Mouse (Mus musculus) gastrocnemius, adult 2 months (tissue): ENCODE data around the gene Ppp2r2c. TPM values are rescaled to one million over a fixed set of nuclear protein-coding genes. Genes with fewer than 3 reads are reported as not detected.

Source experiments
- DNase-seq: peaks from one replicate; pipeline ENCODE4 v3.0.0; 2022
- H3K27ac ChIP-seq: fragments of 200-600 bp; 2 replicates; pipeline ENCODE4 v1.8.1; 2022; ENCODE audit warnings: mild to moderate bottlenecking
- H3K4me3 ChIP-seq: fragments of 200-600 bp; 2 replicates; pipeline ENCODE4 v1.8.1; 2022; ENCODE audit warnings: mild to moderate bottlenecking, moderate library complexity
- CTCF ChIP-seq: fragments of 200-600 bp; IDR thresholded peaks from 2 replicates; pipeline ENCODE4 v1.8.1; 2022; ENCODE audit warnings: antibody characterized with exemption, mild to moderate bottlenecking, moderate library complexity
- intact Hi-C: fragments of 180-260 bp; cut with DNase I; formaldehyde crosslinking; loops from one replicate; pipeline ENCODE4 v1.15.1; 2025
- total RNA-seq, 2 experiments: library from RNA; stranded (reverse); gene quantifications; 2 replicates each; pipeline ENCODE4 v1.2.3; 2021

Ppp2r2c gene
- total RNA-seq, 2 experiments from 2014 or later: 0.17 to 0.18 TPM

GRCm38 (mm10) chr5:36878801-36879200, 10.5 kb downstream of the Ppp2r2c start:
- H3K4me3 ChIP-seq: no peak overlapping the region
- no peak for DNase-seq
- H3K27ac ChIP-seq: no peak overlapping the region
- intact Hi-C loops: no loop called here
- no peak for TF ChIP-seq CTCF

- TF ChIP-seq CTCF: no peak
- no peak overlapping the region for H3K27ac ChIP-seq
- DNase-seq: no peak
- intact Hi-C loops: no loop called here
- no peak overlapping the region for H3K4me3 ChIP-seq
Measured at GRCm38 (mm10) chr5:36880622-36881021, 12.3 kb downstream of the Ppp2r2c start.

GRCm38 (mm10) chr5:36883516-36883915, 15.2 kb downstream of the Ppp2r2c start:
- no peak for DNase-seq
- TF ChIP-seq CTCF: no peak
- H3K4me3 ChIP-seq: no peak overlapping the region
- no peak overlapping the region for H3K27ac ChIP-seq
- intact Hi-C loops: no loop called here

GRCm38 (mm10) chr5:36885067-36885466, 16.8 kb downstream of the Ppp2r2c start:
- H3K4me3 ChIP-seq: no peak overlapping the region
- H3K27ac ChIP-seq: no peak overlapping the region
- intact Hi-C loops: no loop called here
- no peak for DNase-seq
- no peak for TF ChIP-seq CTCF

- TF ChIP-seq CTCF: no peak
- Histone ChIP-seq H3K27ac (no peak overlapping the region), H3K4me3 (no peak overlapping the region)
- DNase-seq: no peak
- intact Hi-C loops: no loop called here
Measured at GRCm38 (mm10) chr5:36885595-36885994, 17.3 kb downstream of the Ppp2r2c start.

- Histone ChIP-seq H3K4me3 (no peak overlapping the region), H3K27ac (no peak overlapping the region)
- DNase-seq: no peak
- no peak for TF ChIP-seq CTCF
- intact Hi-C loops: no loop called here
Measured at GRCm38 (mm10) chr5:36886298-36886697, 18.0 kb downstream of the Ppp2r2c start.

GRCm38 (mm10) chr5:36886852-36887283, 18.6 kb downstream of the Ppp2r2c start:
- no peak for TF ChIP-seq CTCF
- no peak overlapping the region for H3K4me3 ChIP-seq
- no peak for DNase-seq
- intact Hi-C loops: no loop called here
- H3K27ac ChIP-seq: no peak overlapping the region

GRCm38 (mm10) chr5:36887299-36887988, 19.1 kb downstream of the Ppp2r2c start:
- TF ChIP-seq CTCF: no peak
- intact Hi-C loops: no loop called here
- DNase-seq: no peak
- H3K4me3 ChIP-seq: no peak overlapping the region
- H3K27ac ChIP-seq: no peak overlapping the region

GRCm38 (mm10) chr5:36888501-36888900, 20.2 kb downstream of the Ppp2r2c start:
- intact Hi-C loops: no loop called here
- H3K27ac ChIP-seq: no peak overlapping the region
- TF ChIP-seq CTCF: no peak
- DNase-seq: no peak
- H3K4me3 ChIP-seq: no peak overlapping the region

GRCm38 (mm10) chr5:36888911-36889310, 20.6 kb downstream of the Ppp2r2c start:
- Histone ChIP-seq H3K27ac (no peak overlapping the region), H3K4me3 (no peak overlapping the region)
- intact Hi-C loops: no loop called here
- DNase-seq: no peak
- TF ChIP-seq CTCF: no peak

GRCm38 (mm10) chr5:36889380-36889886, 21.1 kb downstream of the Ppp2r2c start:
- intact Hi-C loops: no loop called here
- DNase-seq: no peak
- Histone ChIP-seq H3K4me3 (no peak overlapping the region), H3K27ac (no peak overlapping the region)
- no peak for TF ChIP-seq CTCF

- no peak for DNase-seq
- H3K4me3 ChIP-seq: no peak overlapping the region
- intact Hi-C loops: no loop called here
- no peak for TF ChIP-seq CTCF
- no peak overlapping the region for H3K27ac ChIP-seq
Measured at GRCm38 (mm10) chr5:36890794-36891193, 22.5 kb downstream of the Ppp2r2c start.

GRCm38 (mm10) chr5:36891793-36892470, 23.6 kb downstream of the Ppp2r2c start:
- Histone ChIP-seq H3K4me3 (no peak overlapping the region), H3K27ac (no peak overlapping the region)
- TF ChIP-seq CTCF: no peak
- DNase-seq: no peak
- intact Hi-C loops: no loop called here
